Mouse (Mus musculus) embryonic facial prominence, embryonic 14.5 days (tissue): ENCODE data around the gene Aox1. TPM values are rescaled to one million over a fixed set of nuclear protein-coding genes. Genes with fewer than 3 reads are reported as not detected.
A peak's percentile ranks its signal among the peaks of the same experiment; 100 is the strongest.
"Not testable (repeated sequence)": the region's sequence is repeated elsewhere in the genome, so short reads cannot be mapped to it uniquely, and the experiment has no call there.

ENCODE experiments used
- ATAC-seq: fragments of 200-750 bp; cut with Nextera tagmentation; 2 replicates; pipeline ENCODE4 v1.8.0; 2017; ENCODE audit warnings: low read depth, moderate number of reproducible peaks, moderate TSS enrichment
- DNase-seq: peaks from one replicate; pipeline ENCODE4 v3.0.0-alpha.2; 2015; ENCODE audit warnings: low spot score
- H3K27ac ChIP-seq: fragments of 300-500 bp; sonication (generic); replicated peaks from 2 replicates; pipeline ENCODE4 v1.5.1; 2014; ENCODE audit warnings: low read depth, mild to moderate bottlenecking, low read length, moderate library complexity
- H3K27me3 ChIP-seq: fragments of 300-500 bp; sonication (generic); replicated peaks from 2 replicates; pipeline ENCODE4 v1.6.1; 2014; ENCODE audit warnings: low read length; ENCODE audit not compliant: control insufficient read depth, insufficient read depth
- H3K36me3 ChIP-seq: fragments of 300-500 bp; sonication (generic); 2 replicates; pipeline ENCODE4 v1.6.1; 2014; ENCODE audit warnings: low read length, mixed read lengths; ENCODE audit not compliant: control insufficient read depth, insufficient read depth
- H3K4me1 ChIP-seq: fragments of 300-500 bp; sonication (generic); 2 replicates; pipeline ENCODE4 v1.6.1; 2014; ENCODE audit warnings: antibody characterized with exemption, low read length; ENCODE audit not compliant: control insufficient read depth, insufficient read depth
- H3K4me2 ChIP-seq: fragments of 300-500 bp; sonication (generic); 2 replicates; pipeline ENCODE4 v1.6.1; 2014; ENCODE audit warnings: low read depth, mild to moderate bottlenecking, low read length, moderate library complexity, mixed read lengths
- H3K4me3 ChIP-seq: fragments of 300-500 bp; sonication (generic); 2 replicates; pipeline ENCODE4 v1.5.1; 2014; ENCODE audit warnings: low read depth, mild to moderate bottlenecking, low read length
- H3K9ac ChIP-seq: fragments of 300-500 bp; sonication (generic); 2 replicates; pipeline ENCODE4 v1.6.1; 2014; ENCODE audit warnings: low read depth, mild to moderate bottlenecking, low read length, moderate library complexity, mixed read lengths
- H3K9me3 ChIP-seq: fragments of 300-500 bp; sonication (generic); 2 replicates; pipeline ENCODE4 v1.6.1; 2016; ENCODE audit warnings: low read length; ENCODE audit not compliant: control insufficient read depth
- WGBS: fragments of 180-500 bp; shearing (Covaris S2); extraction: QIAGEN DNeasy Blood & Tissue Kit; methylation state at CpG from one replicate; pipeline ENCODE4 v1.1.7; 2014; 5-methylcytosine and 5-hydroxymethylcytosine counted together
- polyA plus RNA-seq: library from polyadenylated mRNA; unstranded; fragments of >200 nt; fragmentation: Nextera tagmentation; extraction: Ambion mirVana; gene quantifications from 2 replicates; pipeline ENCODE4 v1.2.1, GENCODE M21; 2014

The Aox1 gene
- polyA plus RNA-seq, result 0.70 and 0.89 TPM in 2 replicates

DNA sequence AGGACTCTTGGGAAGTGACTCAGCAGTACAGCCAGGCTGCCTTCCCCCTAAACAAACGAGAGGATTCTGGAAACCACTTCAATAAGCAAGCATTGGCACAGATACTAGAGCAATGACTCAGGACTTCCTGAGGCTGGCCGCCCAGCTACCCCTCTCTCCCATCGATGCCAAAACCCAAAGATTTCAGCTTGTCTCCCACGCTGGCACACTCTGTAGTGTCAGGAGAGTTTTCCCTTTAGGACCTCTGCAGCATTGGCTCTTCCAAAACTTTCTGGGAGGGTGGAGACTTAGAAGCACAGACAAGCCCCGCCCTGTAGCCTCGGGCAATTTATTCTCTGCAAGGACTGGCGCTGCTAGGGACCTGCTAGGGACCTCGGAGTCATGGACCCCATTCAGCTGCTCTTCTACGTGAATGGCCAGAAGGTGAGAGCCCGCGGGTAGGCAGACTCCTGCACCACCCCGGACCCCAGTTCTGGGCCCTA lies at the start of gene Aox1:
Gene Aox1, plus strand, starts transcription at position 296 of the 482 bp plus-strand sequence.
- Histone ChIP-seq H3K27me3 (no peaks in the 10 kb centered on the region), H3K4me2 (peak within 1 kb of the TSS; percentile 49), H3K9ac (0 out of 2 replicates have a peak within 1 kb of the TSS, but pooled peaks have one; percentile 21), H3K4me3 (peak within 1 kb of the TSS; percentile 26), H3K9me3 (no peaks in the 10 kb centered on the region), H3K27ac (0 out of 2 replicates have a peak within 1 kb of the TSS, but pooled peaks have one; percentile 17), H3K4me1 (peaks cover 16% of the 10 kb centered on the region), H3K36me3 (peaks cover 8% of the 10 kb centered on the region; the same call in 1 of the 2 replicates)
- 15% methylated on average over 12 of the region's 12 CpGs for WGBS
- peak; percentile 81 for DNase-seq
- peak; percentile 26 for ATAC-seq

DNA sequence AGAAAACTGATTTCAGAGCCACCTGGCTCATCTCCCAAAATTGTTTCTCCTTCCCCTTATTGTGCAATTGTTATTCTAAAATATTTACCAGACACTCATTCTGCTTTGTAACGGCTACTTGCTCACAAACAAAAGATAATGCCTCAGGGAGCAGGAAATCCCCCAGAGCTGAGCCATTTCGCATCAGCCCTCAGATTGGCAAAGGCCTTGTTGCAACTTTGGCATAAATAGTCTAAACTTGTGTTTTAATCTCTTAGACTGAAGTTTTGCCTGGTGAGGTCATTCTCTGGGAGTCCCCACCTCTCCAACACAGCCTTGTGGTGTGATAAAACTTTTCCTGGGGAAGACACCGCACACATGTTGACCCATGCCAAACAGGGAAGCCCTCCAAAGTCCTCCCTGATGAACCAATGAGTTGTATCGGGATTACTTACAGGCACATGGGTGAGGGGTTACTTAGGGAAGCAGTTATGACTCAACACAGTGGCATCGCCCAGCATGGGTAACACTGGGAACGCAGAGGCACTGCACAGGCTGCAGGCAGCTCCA lies 40.6 kb upstream of the Aox1 start:
- Histone ChIP-seq H3K4me3 (no peak overlapping the region), H3K27me3 (no peaks in the 10 kb centered on the region), H3K36me3 (no peaks in the 10 kb centered on the region), H3K4me1 (no peaks in the 10 kb centered on the region), H3K27ac (no peak overlapping the region), H3K9ac (no peak overlapping the region), H3K4me2 (no peak overlapping the region), H3K9me3 (no peaks in the 10 kb centered on the region)
- ATAC-seq, result no peak; the same call in 1 of the 2 replicates
- 63% methylated on average over 6 of the region's 6 CpGs for WGBS
- no peak for DNase-seq

DNA sequence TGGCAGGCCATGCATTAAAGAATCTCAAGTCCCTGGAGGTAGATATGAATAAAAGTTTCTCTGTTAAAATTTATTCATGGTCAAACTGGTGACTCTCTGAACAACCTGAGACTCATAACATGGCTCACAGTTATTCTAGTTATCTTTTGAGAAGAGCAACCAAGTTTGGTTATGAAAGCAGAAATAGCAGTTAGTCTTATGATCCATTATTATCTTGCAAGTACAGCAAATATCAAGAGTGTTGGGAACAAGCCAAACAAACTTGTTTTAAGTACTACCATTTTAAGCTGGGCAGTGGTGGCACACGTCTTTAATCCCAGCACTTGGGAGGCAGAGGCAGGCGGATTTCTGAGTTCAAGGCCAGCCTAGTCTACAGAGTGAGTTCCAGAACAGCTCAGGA lies 38.5 kb upstream of the Aox1 start:
- DNase-seq, result no peak
- Histone ChIP-seq H3K4me2 (no peak overlapping the region), H3K4me1 (peaks cover under 1% of the 10 kb centered on the region; the same call in 1 of the 2 replicates), H3K36me3 (no peaks in the 10 kb centered on the region), H3K27me3 (no peaks in the 10 kb centered on the region), H3K9ac (no peak overlapping the region), H3K27ac (no peak overlapping the region), H3K9me3 (no peaks in the 10 kb centered on the region), H3K4me3 (no peak overlapping the region)
- no peak for ATAC-seq
- 80% methylated on average over 2 of the region's 2 CpGs for WGBS

DNA sequence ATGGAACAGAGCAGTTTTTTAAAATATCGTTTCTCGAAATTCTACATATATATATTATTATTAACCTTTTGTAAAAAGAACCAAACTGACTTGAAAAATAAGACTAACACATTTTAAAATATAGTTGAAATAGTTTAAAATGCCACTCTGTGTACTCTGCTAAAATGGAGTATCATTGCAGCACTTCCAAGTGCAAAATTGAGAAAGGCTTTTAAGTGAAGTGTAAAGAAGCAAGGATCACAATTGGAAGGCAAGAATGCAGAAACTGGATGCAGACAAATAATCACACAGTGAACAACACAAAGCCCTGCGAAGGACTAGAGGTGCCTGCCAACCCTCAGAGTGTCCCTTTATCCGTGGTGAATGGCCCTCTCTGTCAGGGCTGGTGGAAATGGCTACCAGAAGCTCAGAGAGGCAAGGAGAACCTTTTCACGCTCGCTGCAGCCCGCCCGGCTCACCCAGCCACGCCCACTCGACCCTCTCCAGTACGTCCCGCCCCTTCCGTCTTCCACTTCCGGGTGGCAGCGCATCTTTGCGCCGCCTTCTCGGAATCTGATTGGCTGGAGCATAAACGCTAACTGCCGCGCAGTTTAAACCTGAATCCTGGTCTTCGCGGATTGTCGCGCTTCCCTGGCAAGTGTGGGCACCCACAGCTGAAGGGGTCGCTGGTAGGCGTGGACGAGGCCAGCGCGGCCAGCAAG lies 34.1 kb upstream of the Aox1 start, which contains the start of gene Sgo2a:
Gene Sgo2a, plus strand, starts transcription at position 540 of the 701 bp plus-strand sequence.
- Histone ChIP-seq H3K4me1 (peaks cover 14% of the 10 kb centered on the region), H3K4me3 (peak within 1 kb of the TSS; percentile 76), H3K36me3 (no peaks in the 10 kb centered on the region), H3K27ac (peak within 1 kb of the TSS; percentile 74), H3K9ac (peak within 1 kb of the TSS; percentile 79), H3K27me3 (no peaks in the 10 kb centered on the region), H3K9me3 (no peaks in the 10 kb centered on the region), H3K4me2 (peak within 1 kb of the TSS; percentile 67)
- 10% methylated on average over 20 of the region's 30 CpGs for WGBS
- ATAC-seq (peak; percentile 99), DNase-seq (peak; percentile 99)

DNA sequence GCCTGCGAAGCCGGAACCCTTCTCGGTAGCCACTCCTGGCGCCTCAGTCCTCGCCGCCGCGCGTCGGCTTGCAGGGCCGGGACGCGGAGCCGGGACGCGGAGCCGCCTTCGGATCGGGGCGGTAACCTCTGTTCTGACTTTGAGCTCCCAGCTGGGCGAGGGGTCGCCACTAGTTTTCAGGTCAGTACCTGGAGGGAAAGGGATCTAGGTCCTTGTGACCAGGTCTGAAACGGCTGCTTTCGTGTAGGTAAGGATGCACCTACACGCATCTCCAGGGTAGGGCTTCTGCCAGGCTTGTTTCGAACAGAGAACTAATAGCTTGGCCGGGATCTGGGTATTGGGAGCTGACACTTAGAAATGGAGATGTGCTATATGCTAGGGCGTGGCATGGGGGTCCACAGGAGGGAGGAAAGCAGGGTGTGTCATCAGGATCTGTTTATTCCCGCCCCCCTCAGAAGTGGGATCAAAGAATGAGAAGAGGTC lies 33.6 kb upstream of the Aox1 start:
- DNase-seq, result peak; percentile 14
- Histone ChIP-seq H3K36me3 (peaks cover 3% of the 10 kb centered on the region; the same call in 1 of the 2 replicates), H3K4me3 (peak overlapping the region; percentile 76), H3K4me2 (peak overlapping the region; percentile 67), H3K9me3 (no peaks in the 10 kb centered on the region), H3K27me3 (no peaks in the 10 kb centered on the region), H3K4me1 (peaks cover 14% of the 10 kb centered on the region), H3K27ac (0 out of 2 replicates have a peak overlapping the region, but pooled peaks have one; percentile 24), H3K9ac (peak overlapping the region; percentile 79)
- 0% methylated on average over 27 of the region's 29 CpGs for WGBS
- ATAC-seq, result peak; percentile 38

DNA sequence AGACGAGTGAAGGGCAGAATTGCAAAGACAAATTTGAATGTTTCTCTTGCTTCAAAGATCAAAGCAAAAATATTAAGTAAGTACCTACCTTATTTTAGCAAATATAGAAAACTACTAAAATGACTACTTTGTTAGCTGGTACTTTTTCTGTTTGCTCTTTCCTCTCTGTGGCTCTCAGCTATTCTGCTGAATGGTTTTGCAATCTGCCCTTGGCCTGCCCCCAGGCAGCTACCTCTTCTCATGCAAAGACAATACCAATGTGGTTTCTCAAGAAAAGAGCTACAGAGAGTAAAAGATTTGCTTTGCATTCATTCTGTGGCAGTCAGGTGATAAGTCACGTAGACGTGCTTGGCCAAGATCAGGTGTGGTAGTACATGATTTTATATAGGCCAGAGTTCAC lies 31.6 kb upstream of the Aox1 start:
- H3K4me3 ChIP-seq, result no peak overlapping the region
- no peak overlapping the region for H3K27ac ChIP-seq
- peaks cover 10% of the 10 kb centered on the region for H3K36me3 ChIP-seq
- H3K9ac ChIP-seq, result no peak overlapping the region; the same call in 1 of the 2 replicates
- no peaks in the 10 kb centered on the region for H3K9me3 ChIP-seq
- DNase-seq (no peak), ATAC-seq (no peak)
- 83% methylated on average over 3 of the region's 3 CpGs for WGBS
- H3K4me2 ChIP-seq, result no peak overlapping the region
- peaks cover 14% of the 10 kb centered on the region for H3K4me1 ChIP-seq
- H3K27me3 ChIP-seq, result no peaks in the 10 kb centered on the region

DNA sequence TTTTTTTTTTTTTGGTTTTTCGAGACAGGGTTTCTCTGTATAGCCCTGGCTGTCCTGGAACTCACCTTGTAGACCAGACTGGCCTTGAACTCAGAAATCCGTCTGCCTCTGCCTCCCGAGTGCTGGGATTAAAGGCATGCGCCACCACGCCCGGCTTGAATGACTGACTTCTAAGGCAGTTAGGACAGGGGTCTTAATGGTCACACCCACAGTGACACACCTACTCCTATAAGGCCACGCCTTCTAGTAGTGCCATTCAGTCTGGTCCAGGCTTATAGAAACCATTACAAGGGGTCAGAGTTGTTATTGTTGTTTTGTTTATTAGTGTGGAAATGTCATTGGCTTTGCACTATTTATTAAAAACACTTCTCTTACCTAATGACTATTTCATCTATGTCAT lies 23.3 kb upstream of the Aox1 start:
- H3K27me3 ChIP-seq, H3K9ac ChIP-seq, ATAC-seq, DNase-seq, H3K4me1 ChIP-seq, H3K4me3 ChIP-seq, H3K27ac ChIP-seq, H3K9me3 ChIP-seq, H3K4me2 ChIP-seq: not testable (repeated sequence)
- 94% methylated on average over 7 of the region's 7 CpGs for WGBS
- H3K36me3 ChIP-seq, result peaks cover 19% of the 10 kb centered on the region

DNA sequence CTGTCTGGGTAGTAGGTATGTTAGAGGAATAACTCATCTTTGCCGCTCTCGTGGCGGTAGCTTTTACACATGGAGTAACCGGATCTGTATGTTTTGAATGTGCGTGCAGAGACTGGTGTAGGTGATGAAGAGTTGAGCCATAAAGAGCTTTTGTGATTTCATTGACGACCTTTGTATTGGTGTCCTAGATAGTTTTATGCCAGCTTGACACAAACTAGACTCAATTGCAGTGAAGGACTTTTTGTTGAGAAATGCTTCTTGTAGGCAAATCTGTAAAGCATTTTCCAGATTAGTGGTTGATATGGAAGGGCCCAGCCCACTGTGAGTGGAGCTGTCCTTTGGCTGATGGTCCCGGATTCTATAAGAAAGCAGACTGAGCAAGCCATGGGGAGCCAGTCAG lies 10.9 kb upstream of the Aox1 start, which contains the start of gene Kctd18:
Gene Kctd18, minus strand, starts transcription at position 101 of the 400 bp plus-strand sequence.
- H3K4me3 ChIP-seq, result no peak within 1 kb of the TSS
- 94% methylated on average over 7 of the region's 7 CpGs for WGBS
- H3K36me3 ChIP-seq, result peaks cover 74% of the 10 kb centered on the region
- DNase-seq, result no peak
- H3K9me3 ChIP-seq, result no peaks in the 10 kb centered on the region
- no peaks in the 10 kb centered on the region for H3K27me3 ChIP-seq
- H3K9ac ChIP-seq, result no peak within 1 kb of the TSS
- no peak within 1 kb of the TSS for H3K27ac ChIP-seq
- H3K4me1 ChIP-seq, result no peaks in the 10 kb centered on the region
- no peak for ATAC-seq
- H3K4me2 ChIP-seq, result no peak within 1 kb of the TSS
